Mouse (Mus musculus): Measurements from ENCODE around the gene Chst15.

GRCm38 (mm10) chr7:132356185-132356584 is 39.2 kb upstream of the Chst15 start:
- TF ChIP-seq CTCF (IDR thresholded peaks at IDR 0.05; ENCODE audit: extremely low read depth, insufficient read length, insufficient replicate concordance, low read depth, low read length) (no peak), POLR2A (IDR thresholded peaks at IDR 0.05; ENCODE audit: low read depth, low read length) (no peak)

Data from small intestine, adult 2 months (tissue).